Mouse (Mus musculus): ENCODE results near the gene Prr14.

- no peak for TF ChIP-seq CTCF (IDR thresholded peaks at IDR 0.05; ENCODE audit: extremely low read depth, insufficient read length, insufficient replicate concordance, low read depth, low read length)
- no peak for TF ChIP-seq POLR2A (IDR thresholded peaks at IDR 0.05; ENCODE audit: low read depth, low read length)
Observed at GRCm38 (mm10) chr7:127425911-127426310, 33.5 kb upstream of the Prr14 start.

Measured in small intestine, adult 2 months (tissue).